Mouse (Mus musculus) myocyte (in vitro differentiated cells): ENCODE data around the gene Ddx54.

Source experiments
- CEBPB ChIP-seq: IDR thresholded peaks from 2 replicates; pipeline ENCODE4 v1.6.1; 2011; ENCODE audit warnings: mild to moderate bottlenecking, moderate library complexity; ENCODE audit not compliant: poor library complexity, insufficient read depth, severe bottlenecking
- E2F4 ChIP-seq: IDR thresholded peaks from one replicate; pipeline ENCODE4 v1.6.1; 2011; ENCODE audit warnings: mild to moderate bottlenecking, control low read depth, moderate library complexity; ENCODE audit not compliant: insufficient read depth
- MYOD1 ChIP-seq, 3 experiments: IDR thresholded peaks; one replicate each; pipeline ENCODE4 v1.6.1; 2011; ENCODE audit warnings: control low read depth in 2 of 3, low read depth in 2 of 3, mild to moderate bottlenecking in 2 of 3, moderate library complexity in 1 of 3; ENCODE audit not compliant: insufficient read length in 2 of 3, control insufficient read depth in 1 of 3
- POLR2A ChIP-seq: IDR thresholded peaks from one replicate; pipeline ENCODE4 v1.6.1; 2011; ENCODE audit warnings: low read depth, mild to moderate bottlenecking, control low read depth, moderate library complexity; ENCODE audit not compliant: insufficient read length
- POLR2AphosphoS2 ChIP-seq: IDR thresholded peaks from one replicate; pipeline ENCODE4 v1.6.1; 2011; ENCODE audit warnings: low read depth, control low read depth; ENCODE audit not compliant: insufficient read length
- SRF ChIP-seq: IDR thresholded peaks from one replicate; pipeline ENCODE4 v1.6.1; 2011; ENCODE audit warnings: low read depth; ENCODE audit not compliant: control insufficient read depth, insufficient read length
- TCF12 ChIP-seq: IDR thresholded peaks from one replicate; pipeline ENCODE4 v1.6.1; 2011; ENCODE audit warnings: mild to moderate bottlenecking, control low read depth; ENCODE audit not compliant: poor library complexity, insufficient read depth, severe bottlenecking
- TCF3 ChIP-seq: IDR thresholded peaks from one replicate; pipeline ENCODE4 v1.6.1; 2011; ENCODE audit warnings: low read depth, control low read depth; ENCODE audit not compliant: insufficient read length
- USF1 ChIP-seq: IDR thresholded peaks from one replicate; pipeline ENCODE4 v1.6.1; 2011; ENCODE audit warnings: low read depth, mild to moderate bottlenecking, control low read depth, moderate library complexity

DNA sequence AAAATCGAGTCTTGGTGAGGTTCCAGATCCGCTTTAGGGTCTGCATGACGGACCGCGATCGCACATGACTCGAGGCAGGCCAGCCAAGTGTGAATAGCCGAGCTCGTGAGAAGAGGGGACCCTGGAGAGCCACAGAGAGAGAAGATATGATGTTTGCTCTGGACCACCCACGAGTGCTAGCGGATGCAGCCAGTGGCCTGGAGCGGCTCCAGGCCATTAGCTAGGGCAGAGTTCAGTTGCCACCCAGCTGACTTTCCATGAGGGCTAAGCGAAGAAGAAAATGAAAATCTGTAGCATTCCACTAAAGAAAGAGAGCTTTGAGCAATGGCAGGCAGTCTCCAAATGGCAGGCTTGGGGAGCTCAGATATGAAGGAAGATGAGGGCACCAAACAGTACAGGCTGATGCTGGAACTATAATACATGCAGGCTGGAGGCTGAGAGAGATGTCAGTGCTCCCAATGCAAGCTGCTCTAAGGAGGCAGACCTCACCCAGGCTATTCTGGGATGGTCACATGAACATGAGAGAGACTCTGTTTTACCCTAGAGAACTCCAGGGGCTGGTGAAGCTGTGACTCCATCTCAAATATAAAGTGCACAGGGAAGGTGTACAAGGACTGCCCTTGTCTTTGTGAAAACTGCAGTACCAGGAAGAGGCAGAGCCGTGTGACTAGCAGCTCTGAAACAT lies 41.3 kb upstream of the Ddx54 start:
- TF ChIP-seq CEBPB (no peak), POLR2A (no peak), SRF (no peak), POLR2AphosphoS2 (no peak), TCF12 (no peak), E2F4 (no peak), MYOD1 (IDR thresholded peaks at IDR 0.05; ENCODE audit: control insufficient read depth in 1 of 3, insufficient read length in 2 of 3, low read depth in 2 of 3) (no peak), USF1 (no peak), TCF3 (no peak)
